Mouse (Mus musculus) midbrain, embryonic 10.5 days (tissue): ENCODE measurements around the gene 2610301B20Rik. TPM values are rescaled to one million over a fixed set of nuclear protein-coding genes. Genes with fewer than 3 reads are reported as not detected.
"Not testable (repeated sequence)": the region's sequence is repeated elsewhere in the genome, so short reads cannot be mapped to it uniquely, and the experiment has no call there.

ENCODE experiments used
- DNase-seq: peaks from one replicate; pipeline ENCODE4 v3.0.0-alpha.2; 2017; ENCODE audit warnings: low spot score
- H3K27ac ChIP-seq: fragments of 300-500 bp; sonication (generic); replicated peaks from 2 replicates; pipeline ENCODE4 v1.5.1; 2016; ENCODE audit warnings: mild to moderate bottlenecking
- H3K27me3 ChIP-seq: fragments of 300-500 bp; sonication (generic); 2 replicates; pipeline ENCODE4 v1.6.1; 2016; ENCODE audit warnings: low read depth, mild to moderate bottlenecking; ENCODE audit not compliant: poor library complexity, severe bottlenecking
- H3K36me3 ChIP-seq: fragments of 300-500 bp; sonication (generic); 2 replicates; pipeline ENCODE4 v1.6.1; 2016; ENCODE audit warnings: mild to moderate bottlenecking, moderate library complexity
- H3K4me1 ChIP-seq: fragments of 300-500 bp; sonication (generic); 2 replicates; pipeline ENCODE4 v1.6.1; 2016
- H3K4me3 ChIP-seq: fragments of 300-500 bp; sonication (generic); 2 replicates; pipeline ENCODE4 v1.5.1; 2016; ENCODE audit warnings: mild to moderate bottlenecking, moderate library complexity
- H3K9me3 ChIP-seq: fragments of 300-500 bp; sonication (generic); replicated peaks from 2 replicates; pipeline ENCODE4 v1.6.1; 2016; ENCODE audit warnings: mild to moderate bottlenecking
- WGBS: fragments of 180-500 bp; shearing (Covaris S2); methylation state at CpG from one replicate; pipeline ENCODE4 v1.1.7; 2016; 5-methylcytosine and 5-hydroxymethylcytosine counted together
- polyA plus RNA-seq: library from polyadenylated mRNA; unstranded; fragments of >200 nt; fragmentation: Nextera tagmentation; extraction: Ambion mirVana; gene quantifications from 2 replicates; pipeline ENCODE4 v1.2.1, GENCODE M21; 2016

The 2610301B20Rik gene
- polyA plus RNA-seq, result 52.1 and 52.3 TPM in 2 replicates

GRCm38 (mm10) chr4:10873920-10874665 is at the start of gene 2610301B20Rik:
2610301B20Rik (plus strand) TSS chr4:10874498.
- H3K27ac ChIP-seq, result peak within 1 kb of the TSS; percentile 97
- H3K4me1 ChIP-seq, result peaks cover 17% of the 10 kb centered on the region
- H3K9me3 ChIP-seq, result no peaks in the 10 kb centered on the region
- WGBS, result under 1% methylated on average over 68 of the region's 68 CpGs
- peak within 1 kb of the TSS; percentile 72 for H3K4me3 ChIP-seq
- no peaks in the 10 kb centered on the region for H3K27me3 ChIP-seq
- H3K36me3 ChIP-seq, result peaks cover 11% of the 10 kb centered on the region
- peak; percentile 94 for DNase-seq

GRCm38 (mm10) chr4:10833273-10833672 is 41.0 kb upstream of the 2610301B20Rik start:
- no peaks in the 10 kb centered on the region for H3K27me3 ChIP-seq
- no peaks in the 10 kb centered on the region for H3K36me3 ChIP-seq
- no peak for DNase-seq
- WGBS, result 88% methylated on average over 1 of the region's 1 CpGs
- no peak overlapping the region for H3K27ac ChIP-seq
- no peak overlapping the region for H3K4me3 ChIP-seq
- H3K4me1 ChIP-seq, result no peaks in the 10 kb centered on the region
- no peaks in the 10 kb centered on the region for H3K9me3 ChIP-seq

- Histone ChIP-seq H3K4me1 (no peaks in the 10 kb centered on the region), H3K27ac (no peak overlapping the region), H3K36me3 (no peaks in the 10 kb centered on the region), H3K9me3 (no peaks in the 10 kb centered on the region), H3K4me3 (no peak overlapping the region), H3K27me3 (no peaks in the 10 kb centered on the region)
- 79% methylated on average over 6 of the region's 6 CpGs for WGBS
- peak; percentile 30 for DNase-seq
Observed at GRCm38 (mm10) chr4:10835252-10836051, 38.8 kb upstream of the 2610301B20Rik start.

GRCm38 (mm10) chr4:10845848-10846247 is 28.4 kb upstream of the 2610301B20Rik start:
- Histone ChIP-seq H3K9me3 (no peaks in the 10 kb centered on the region), H3K27me3 (no peaks in the 10 kb centered on the region), H3K4me1 (no peaks in the 10 kb centered on the region), H3K4me3 (no peak overlapping the region), H3K36me3 (no peaks in the 10 kb centered on the region), H3K27ac (no peak overlapping the region)
- 87% methylated on average over 7 of the region's 7 CpGs for WGBS
- no peak for DNase-seq

- Histone ChIP-seq H3K4me1 (no peaks in the 10 kb centered on the region), H3K9me3 (0 out of 2 replicates have a peak, but pooled peaks cover 3% of the 10 kb centered on the region), H3K36me3 (no peaks in the 10 kb centered on the region), H3K27ac (no peak overlapping the region), H3K27me3 (no peaks in the 10 kb centered on the region), H3K4me3 (no peak overlapping the region)
- DNase-seq, result no peak
- WGBS, result 86% methylated on average over 7 of the region's 7 CpGs
Observed at GRCm38 (mm10) chr4:10849812-10850211, 24.5 kb upstream of the 2610301B20Rik start.

GRCm38 (mm10) chr4:10851013-10851412 is 23.3 kb upstream of the 2610301B20Rik start:
- no peak for DNase-seq
- Histone ChIP-seq H3K4me3 (no peak overlapping the region), H3K27me3 (no peaks in the 10 kb centered on the region), H3K27ac (no peak overlapping the region), H3K4me1 (no peaks in the 10 kb centered on the region), H3K9me3 (0 out of 2 replicates have a peak, but pooled peaks cover 3% of the 10 kb centered on the region), H3K36me3 (no peaks in the 10 kb centered on the region)
- 81% methylated on average over 5 of the region's 5 CpGs for WGBS

- H3K4me3 ChIP-seq, result no peak overlapping the region
Observed at GRCm38 (mm10) chr4:10859174-10859573, 15.1 kb upstream of the 2610301B20Rik start.

GRCm38 (mm10) chr4:10859911-10860581 is 14.3 kb upstream of the 2610301B20Rik start:
- peak overlapping the region; percentile 55; the same call in 1 of the 2 replicates for H3K27ac ChIP-seq
- peak overlapping the region; percentile 33 for H3K4me3 ChIP-seq
- WGBS, result 53% methylated on average over 10 of the region's 12 CpGs
- H3K27me3 ChIP-seq, result no peaks in the 10 kb centered on the region
- H3K4me1 ChIP-seq, result peaks cover 4% of the 10 kb centered on the region; the same call in 1 of the 2 replicates
- no peaks in the 10 kb centered on the region for H3K36me3 ChIP-seq
- no peak for DNase-seq
- H3K9me3 ChIP-seq, result no peaks in the 10 kb centered on the region

More at GRCm38 (mm10) chr4:10859174-10859573, 15.1 kb upstream of the 2610301B20Rik start:
- peaks cover 4% of the 10 kb centered on the region; the same call in 1 of the 2 replicates for H3K4me1 ChIP-seq
- H3K9me3 ChIP-seq, result no peaks in the 10 kb centered on the region
- no peak overlapping the region for H3K27ac ChIP-seq
- no peaks in the 10 kb centered on the region for H3K36me3 ChIP-seq
- DNase-seq, result no peak
- H3K27me3 ChIP-seq, result no peaks in the 10 kb centered on the region

GRCm38 (mm10) chr4:10860825-10861224 is 13.5 kb upstream of the 2610301B20Rik start:
- H3K4me3 ChIP-seq, result no peak overlapping the region
- H3K27me3 ChIP-seq, result no peaks in the 10 kb centered on the region
- H3K36me3 ChIP-seq, result no peaks in the 10 kb centered on the region
- H3K4me1 ChIP-seq, result peaks cover 4% of the 10 kb centered on the region; the same call in 1 of the 2 replicates
- no peak overlapping the region for H3K27ac ChIP-seq
- no peaks in the 10 kb centered on the region for H3K9me3 ChIP-seq
- WGBS, result 80% methylated on average over 3 of the region's 3 CpGs
- DNase-seq, result no peak

- 86% methylated on average over 2 of the region's 2 CpGs for WGBS
- H3K9me3 ChIP-seq, H3K27me3 ChIP-seq, H3K27ac ChIP-seq, H3K36me3 ChIP-seq, H3K4me1 ChIP-seq, DNase-seq, H3K4me3 ChIP-seq: not testable (repeated sequence)
Observed at GRCm38 (mm10) chr4:10862882-10863281, 11.4 kb upstream of the 2610301B20Rik start.

- H3K4me1 ChIP-seq, result peaks cover 17% of the 10 kb centered on the region
- peaks cover 7% of the 10 kb centered on the region; the same call in 1 of the 2 replicates for H3K36me3 ChIP-seq
- no peak for DNase-seq
- H3K9me3 ChIP-seq, result no peaks in the 10 kb centered on the region
- H3K27ac ChIP-seq, result no peak overlapping the region
- 86% methylated on average over 5 of the region's 5 CpGs for WGBS
- no peaks in the 10 kb centered on the region for H3K27me3 ChIP-seq
- H3K4me3 ChIP-seq, result no peak overlapping the region
Observed at GRCm38 (mm10) chr4:10872231-10872630, 2.1 kb upstream of the 2610301B20Rik start.

GRCm38 (mm10) chr4:10872685-10873539 is 1.4 kb upstream of the 2610301B20Rik start:
- Histone ChIP-seq H3K27ac (peak overlapping the region; percentile 97), H3K36me3 (peaks cover 7% of the 10 kb centered on the region; the same call in 1 of the 2 replicates), H3K4me1 (peaks cover 17% of the 10 kb centered on the region), H3K4me3 (peak overlapping the region; percentile 72), H3K27me3 (no peaks in the 10 kb centered on the region), H3K9me3 (no peaks in the 10 kb centered on the region)
- WGBS, result 34% methylated on average over 16 of the region's 16 CpGs
- peak; percentile 24 for DNase-seq
